In the genomic region with DNA sequence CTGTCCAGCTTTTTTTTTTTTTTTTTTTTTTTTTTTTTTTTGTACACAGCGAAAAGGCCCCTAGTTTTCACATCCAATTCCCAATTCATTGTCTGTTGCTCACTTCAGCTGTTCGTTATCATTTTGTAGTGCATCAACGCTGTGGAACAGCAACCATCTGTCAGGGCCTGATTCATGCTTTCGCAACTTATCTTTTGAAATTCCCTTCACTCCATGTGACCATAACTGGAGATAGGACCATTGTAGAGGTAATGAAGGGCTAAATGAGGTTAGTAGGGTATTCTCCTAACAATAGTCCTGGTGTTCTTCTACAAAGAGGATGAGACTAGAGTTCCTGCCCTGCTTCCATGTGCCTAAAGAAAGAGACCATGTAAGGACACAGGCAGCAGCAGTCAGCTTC, we compare ENCODE assay signal across 17 mouse cellular contexts.
A peak's percentile ranks its signal among the peaks of the same experiment; 100 is the strongest.
DNase-seq lines count a peak whose midpoint lies in the region; TF ChIP-seq lines count a peak whose summit lies in the region.
"Had no signal": no experiment of that assay in that cellular context is flagged by ENCODE, and none has a peak within 500 bp of the region (broad histone marks: within the 10 kb centered on the region; RNA-seq: fewer than 3 reads in every experiment).

No protein-coding gene starts in this region.

- TF ChIP-seq CTCF in layer of hippocampus, adult 2 months (conservative IDR thresholded peaks at IDR 0.05), result no peak

- H3K4me3 ChIP-seq in layer of hippocampus, adult 2 months, result no peak overlapping the region
- H3K4me3 ChIP-seq: embryonic facial prominence, embryonic 13.5 days; forebrain, embryonic 12.5 days; hindbrain, embryonic 13.5 days; intestine, embryonic 15.5 days had no signal

- H3K27ac ChIP-seq in layer of hippocampus, adult 2 months, result no peak overlapping the region
- H3K27ac ChIP-seq: embryonic facial prominence, embryonic 13.5 days; forebrain, embryonic 12.5 days; hindbrain, embryonic 13.5 days; intestine, embryonic 15.5 days had no signal

- intact Hi-C loops in heart, postnatal 36 days (cut with DNase I), result no loop called here

- peak; percentile 8 to 18 for DNase-seq in heart, adult 18-20 months
- no peak for DNase-seq in heart, postnatal 36 days
- DNase-seq in retina, postnatal 1 day, result peak; percentile 63
- no peak for DNase-seq in retina, embryonic 14.5 days (ENCODE audit: low spot score)
- peak; percentile 21 to 32 for DNase-seq in layer of hippocampus, adult 2 months (ENCODE audit: low spot score in 2 of 2)
- peak; percentile 11 to 12 for DNase-seq in layer of hippocampus, postnatal 36 days
- no peak for DNase-seq in spleen, adult 12 weeks (ENCODE audit: low spot score)
- no peak for DNase-seq in frontal cortex, postnatal 25 days (ENCODE audit: low spot score in 2 of 2)
- DNase-seq: adrenal gland, adult 8-10 months; cerebellum, adult 18-20 months; cerebellum, adult 9-11 months; cerebellum, postnatal 36 days; gastrocnemius, postnatal 25 days had no signal

Comparison
In these comparisons a context has a peak if more than half of its experiments do, and no peak if none do; other contexts are left out.
1. DNase-seq: peak in heart, adult 18-20 months (2 of 2), retina, postnatal 1 day (single experiment), layer of hippocampus, adult 2 months (2 of 2) and layer of hippocampus, postnatal 36 days (2 of 2); none in heart, postnatal 36 days (0 of 2), retina, embryonic 14.5 days (single experiment), spleen, adult 12 weeks (single experiment) and frontal cortex, postnatal 25 days (0 of 2).